In genomic region chrX:102349843-102350731, GRCm38 (mm10) we compare ENCODE assay signal across 8 mouse cellular contexts.
DNase-seq lines count a peak whose midpoint lies in the region; ATAC-seq lines count a peak whose summit lies in the region.

No protein-coding gene starts in this region.

- no peak for ATAC-seq in inflammation-experienced regulatory T-cells, adult 6 months

- peak; percentile 14 for DNase-seq in ovary, postnatal 36 days (ENCODE audit: low spot score)
- DNase-seq in ovary, adult 18-20 months (ENCODE audit: low spot score), result no peak
- DNase-seq in cerebellum, postnatal 14 days, result peak; percentile 43 to 54
- peak; percentile 30 for DNase-seq in heart, adult 8-10 months (ENCODE audit: low spot score)
- DNase-seq in mesoderm, embryonic 11.5 days (ENCODE audit: low read depth, low spot score), result peak; percentile 4
- no peak for DNase-seq in right cerebral cortex, postnatal 4 days
- no peak for DNase-seq in embryo, embryonic 9.5 days (ENCODE audit: extremely low spot score)

Comparison
In these comparisons a context has a peak if more than half of its experiments do, and no peak if none do; other contexts are left out.
1. DNase-seq: peak in ovary, postnatal 36 days (single experiment), cerebellum, postnatal 14 days (2 of 2), heart, adult 8-10 months (single experiment) and mesoderm, embryonic 11.5 days (single experiment); none in ovary, adult 18-20 months (single experiment), right cerebral cortex, postnatal 4 days (single experiment) and embryo, embryonic 9.5 days (single experiment).